Mouse (Mus musculus) CD8-positive naive resting alpha-beta T cell, adult 2 months (primary cell): ENCODE data around the gene Zfp653.
"Not testable (repeated sequence)": the region's sequence is repeated elsewhere in the genome, so short reads cannot be mapped to it uniquely, and the experiment has no call there.

Source experiments
- DNase-seq, 2 experiments: peaks; one replicate each; pipeline ENCODE4 v3.0.0; 2022; ENCODE audit warnings: low read depth in 2 of 2, low spot score in 2 of 2

The Zfp653 gene

DNA sequence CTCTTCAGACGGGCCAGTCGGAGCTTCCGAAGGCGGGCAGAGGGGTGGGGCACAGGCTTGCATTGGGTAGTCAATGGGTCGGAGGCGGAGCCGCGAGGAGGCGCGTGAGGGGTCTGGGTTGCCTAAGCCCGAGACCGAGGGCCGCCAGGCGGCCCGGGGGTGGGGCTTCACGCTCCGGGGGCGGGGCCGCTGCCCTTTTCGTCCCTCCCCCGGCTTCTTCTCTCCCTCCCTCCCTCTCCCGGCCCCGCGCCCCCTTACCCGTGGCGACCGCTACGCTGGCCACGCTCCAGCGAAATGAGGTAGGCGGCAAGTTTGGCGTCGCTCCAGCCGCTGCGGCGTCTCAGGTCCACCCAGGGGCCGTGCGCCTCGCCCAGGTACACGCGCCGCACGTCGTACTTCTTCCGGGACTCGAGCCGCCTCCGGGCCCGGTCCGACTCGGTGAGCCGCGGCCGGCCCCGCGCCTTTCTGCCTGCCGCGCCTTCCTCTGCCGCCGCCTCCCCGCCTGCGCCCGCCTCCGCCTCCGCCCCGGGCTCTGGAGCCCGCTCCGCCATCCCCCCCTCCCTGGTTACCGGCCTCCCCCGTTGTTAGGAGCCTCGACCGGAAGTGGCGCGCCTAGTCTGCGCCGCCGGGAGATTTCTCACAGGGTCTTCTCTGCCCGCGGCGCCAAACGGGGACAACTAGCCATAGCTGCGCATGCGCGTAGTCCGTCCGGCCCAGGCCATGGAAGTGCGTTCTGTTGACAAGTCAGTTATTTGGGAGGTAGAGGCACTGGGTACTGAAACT is at the start of gene Zfp653, which contains the start of gene Gm49318:
Gene Zfp653 (minus strand): TSS at position 586 of the 783 bp plus-strand sequence.
Gene Gm49318 (minus strand): TSS at position 469 of the 783 bp plus-strand sequence.
- DNase-seq = peak; percentile 90 to 93

DNA sequence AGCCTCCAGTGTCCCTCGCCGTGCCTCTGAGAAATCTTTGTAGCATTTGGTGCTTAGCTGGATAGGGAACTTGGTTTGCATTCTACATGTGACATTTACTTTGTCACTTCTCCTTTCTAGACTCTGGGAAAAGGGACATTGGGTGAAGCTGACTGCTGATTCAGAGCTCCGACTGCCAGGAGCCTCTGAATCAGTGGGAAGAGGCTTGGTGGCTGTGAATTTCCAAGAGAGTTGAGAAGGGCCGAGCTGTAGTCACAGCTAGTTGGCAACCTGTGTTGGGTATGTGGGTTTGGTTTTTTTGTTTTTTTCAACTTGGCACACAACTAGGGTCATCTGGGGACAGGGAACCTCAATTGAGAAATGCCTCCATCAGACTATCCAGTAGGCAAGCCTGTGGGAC is 48.4 kb upstream of the Zfp653 start:
- DNase-seq = no peak

DNA sequence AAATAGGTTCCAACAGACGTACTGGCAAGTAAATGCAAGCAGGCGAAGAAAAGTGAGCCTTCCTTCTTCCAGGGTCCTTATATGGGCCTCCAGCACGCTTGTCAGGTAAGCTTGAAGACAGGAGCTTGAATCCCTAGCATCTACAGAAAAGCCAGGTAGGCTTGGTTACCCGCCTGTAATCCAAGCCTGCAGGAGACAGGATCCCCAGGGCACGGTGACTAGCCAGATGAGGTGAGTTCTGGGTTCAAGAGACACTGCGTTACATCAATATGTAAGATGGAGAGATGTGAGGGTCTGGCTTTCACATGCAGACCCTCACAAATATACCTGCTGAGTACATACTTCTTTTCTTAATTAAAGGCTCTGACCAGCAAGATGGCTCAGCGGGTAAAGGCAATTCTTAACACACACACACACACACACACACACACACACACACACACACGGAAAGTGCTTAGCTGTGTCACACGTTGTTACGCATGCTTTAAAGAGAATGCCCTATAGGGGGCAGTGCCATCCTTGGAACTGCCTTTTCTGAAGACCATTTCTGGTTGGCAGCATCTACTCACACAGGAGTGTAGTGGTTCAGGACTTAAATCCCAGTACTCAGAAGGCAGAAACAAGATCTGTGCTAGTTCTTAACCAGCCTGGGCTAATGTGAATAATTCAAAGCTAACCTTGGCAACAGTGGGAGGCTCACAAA is 46.7 kb upstream of the Zfp653 start:
- DNase-seq = peak; percentile 64 to 81

DNA sequence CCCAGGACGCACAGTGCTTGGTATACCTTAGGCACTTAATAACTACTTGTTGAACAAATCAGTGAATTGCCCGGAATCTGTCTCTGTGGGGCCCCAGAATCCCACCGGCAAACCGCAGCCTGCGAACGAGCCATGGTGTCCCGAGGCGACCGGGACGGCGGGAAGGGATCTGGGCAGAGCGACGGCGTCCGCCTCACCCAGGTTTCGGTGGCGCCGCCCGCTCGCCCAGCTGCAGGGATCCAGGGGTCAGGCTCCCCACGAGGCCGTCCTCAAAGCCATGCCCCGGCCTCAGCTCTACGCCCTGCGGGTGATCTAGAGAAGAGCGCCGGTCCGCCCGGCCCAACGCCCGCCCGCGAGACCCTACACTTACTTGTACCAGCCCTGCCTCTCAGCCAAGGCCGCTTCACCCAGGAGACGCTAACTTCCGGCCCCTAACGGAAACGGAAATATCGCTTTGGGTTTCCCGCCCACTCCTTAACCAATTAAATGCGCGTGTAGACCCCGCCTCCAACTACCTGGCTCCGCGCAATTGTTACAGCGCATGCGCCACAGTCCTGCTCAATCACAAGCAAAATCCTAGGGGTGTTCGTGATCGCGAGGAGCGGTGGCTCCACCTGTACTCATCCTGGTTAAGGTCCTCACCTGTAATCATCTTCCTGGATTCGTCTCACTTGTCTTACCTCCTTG is 45.7 kb upstream of the Zfp653 start, which contains the start of gene Elof1:
Gene Elof1 (minus strand): TSS at position 433 of the 687 bp plus-strand sequence.
- peak; percentile 89 to 94 for DNase-seq

DNA sequence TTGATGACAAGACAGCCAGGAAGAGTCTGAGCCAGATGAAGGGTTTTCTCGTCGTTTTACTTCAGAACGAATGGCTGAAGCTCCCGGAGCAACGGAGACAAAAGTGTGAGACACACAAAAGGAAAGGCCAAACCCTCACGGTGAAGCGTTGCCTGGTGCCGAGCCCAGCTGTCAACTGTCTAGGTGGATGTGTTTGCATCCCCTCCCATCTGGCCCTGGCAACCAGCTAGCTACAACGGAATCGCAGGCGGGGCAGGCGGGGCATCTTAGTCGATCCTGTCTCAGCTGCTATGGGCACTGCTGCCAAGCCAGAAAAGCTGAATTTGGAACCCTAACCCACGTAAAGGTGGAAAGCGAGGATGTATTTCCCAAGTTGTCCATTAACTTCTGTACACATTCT is 44.9 kb upstream of the Zfp653 start:
- no peak for DNase-seq

DNA sequence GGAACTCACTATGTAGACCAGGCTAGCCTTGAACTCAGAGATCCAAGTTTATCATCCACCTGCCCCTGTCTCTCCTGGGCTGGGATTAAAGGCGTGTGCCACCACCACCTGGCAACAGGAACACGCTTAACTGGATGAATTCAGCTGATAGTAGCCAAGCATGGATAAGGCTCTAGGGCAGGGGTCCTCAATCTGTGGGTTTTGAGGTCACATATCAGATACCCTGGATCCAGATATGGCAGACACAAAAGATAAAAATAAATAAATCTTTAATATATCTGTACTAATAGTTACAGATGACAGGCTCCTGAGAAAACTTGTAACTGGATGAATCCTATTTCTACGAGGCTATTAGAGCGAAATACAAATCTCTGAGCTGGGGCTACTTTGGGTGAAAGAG is 44.5 kb upstream of the Zfp653 start:
- DNase-seq = no peak

DNA sequence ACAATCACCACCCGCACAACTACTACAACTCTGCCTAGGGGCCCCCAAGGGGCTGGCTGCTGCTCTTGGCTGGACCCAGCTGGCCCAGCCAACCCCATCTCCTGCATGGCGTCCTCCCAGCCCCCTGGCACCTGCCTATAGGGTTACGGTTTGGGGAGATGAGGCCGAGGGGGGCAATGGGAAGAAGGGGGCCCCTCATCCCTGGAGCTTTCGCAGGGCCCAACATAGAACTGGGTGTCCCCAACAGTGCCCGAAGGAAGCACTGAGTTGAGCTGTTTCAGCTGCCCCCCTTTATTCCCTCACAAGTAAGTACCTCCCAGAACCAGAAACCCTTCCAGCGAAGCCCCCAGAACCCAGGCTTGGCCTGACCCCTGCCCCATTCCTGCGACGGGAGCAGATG is 37.0 kb upstream of the Zfp653 start:
- no peak for DNase-seq

DNA sequence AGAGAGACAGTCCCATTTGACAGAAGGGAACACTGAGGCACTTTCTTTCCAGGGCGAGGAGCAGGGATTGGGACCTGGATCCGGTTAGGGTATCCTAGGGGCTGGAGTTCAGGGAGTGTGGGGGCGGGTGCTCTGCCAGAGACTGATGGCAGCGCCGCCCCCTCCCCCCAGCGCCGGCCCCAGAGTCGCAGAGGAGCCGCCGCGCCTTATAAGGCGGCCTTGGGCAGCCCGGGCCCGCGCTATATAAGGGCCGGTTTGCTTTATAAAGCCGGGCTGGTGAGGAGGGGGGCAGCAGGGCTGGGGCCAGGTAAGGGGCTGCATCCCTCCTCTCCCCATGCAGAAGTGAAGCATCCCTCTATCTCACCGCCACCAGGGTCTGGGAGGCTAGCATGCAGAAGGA is 28.7 kb upstream of the Zfp653 start:
- DNase-seq = no peak

DNA sequence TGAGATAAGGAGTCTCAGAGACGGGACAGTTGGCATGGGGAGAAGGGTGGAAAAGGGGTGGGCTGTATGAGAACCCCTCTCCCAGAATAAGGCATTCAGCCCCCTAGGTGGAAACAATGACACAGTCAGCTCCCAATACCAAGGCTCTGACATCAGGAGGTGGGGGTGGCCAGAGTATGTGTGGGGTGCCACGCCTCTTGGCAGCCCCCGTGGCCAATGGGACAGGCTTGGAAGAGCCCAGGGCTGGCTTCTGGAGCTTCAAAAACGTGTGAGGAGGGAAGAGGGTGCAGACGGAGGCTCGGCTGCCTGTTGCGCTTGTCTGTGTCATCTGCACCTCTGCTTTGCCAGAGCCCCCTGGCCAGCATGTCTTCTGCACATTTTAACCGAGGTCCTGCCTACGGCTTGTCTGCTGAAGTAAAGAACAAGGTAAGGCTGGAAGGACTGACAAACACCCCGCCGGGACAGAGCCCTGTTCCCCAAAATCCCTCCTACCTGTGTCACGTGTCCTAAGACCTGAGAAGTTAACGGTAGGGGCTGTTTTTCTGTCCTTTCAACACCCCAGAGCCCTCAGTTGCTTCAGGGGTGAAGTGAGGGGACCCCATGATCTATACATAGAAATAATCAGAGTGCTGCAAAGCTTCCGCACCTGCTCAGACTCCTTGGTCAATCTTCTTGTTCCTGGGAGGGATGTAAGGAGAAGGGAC is 28.0 kb upstream of the Zfp653 start, which contains the start of gene Cnn1:
Gene Cnn1 (plus strand): TSS at position 224 of the 704 bp plus-strand sequence.
- no peak for DNase-seq

DNA sequence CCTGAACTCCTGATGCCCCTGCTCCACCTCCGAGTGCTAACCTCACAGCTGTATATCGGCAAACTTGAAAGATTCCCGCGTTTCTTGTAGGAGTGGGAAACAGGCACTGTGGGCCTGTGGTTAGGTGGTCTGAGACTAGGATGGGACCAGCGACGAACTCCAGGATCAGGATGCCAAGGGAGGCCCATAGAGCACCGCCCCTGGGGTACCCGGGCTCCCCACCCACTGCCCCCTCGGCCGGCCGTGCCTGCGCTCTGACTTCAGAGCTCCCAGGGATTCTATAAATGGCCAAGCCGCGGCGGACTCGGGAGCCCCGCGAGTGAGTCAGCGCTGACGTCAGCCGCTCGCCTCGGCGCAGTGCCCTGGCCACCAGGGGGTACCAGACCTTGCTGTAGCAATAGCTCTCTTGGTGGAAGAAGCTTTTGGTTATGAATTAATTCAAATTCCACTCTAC is 24.7 kb upstream of the Zfp653 start:
- DNase-seq = peak; percentile 77 to 85

DNA sequence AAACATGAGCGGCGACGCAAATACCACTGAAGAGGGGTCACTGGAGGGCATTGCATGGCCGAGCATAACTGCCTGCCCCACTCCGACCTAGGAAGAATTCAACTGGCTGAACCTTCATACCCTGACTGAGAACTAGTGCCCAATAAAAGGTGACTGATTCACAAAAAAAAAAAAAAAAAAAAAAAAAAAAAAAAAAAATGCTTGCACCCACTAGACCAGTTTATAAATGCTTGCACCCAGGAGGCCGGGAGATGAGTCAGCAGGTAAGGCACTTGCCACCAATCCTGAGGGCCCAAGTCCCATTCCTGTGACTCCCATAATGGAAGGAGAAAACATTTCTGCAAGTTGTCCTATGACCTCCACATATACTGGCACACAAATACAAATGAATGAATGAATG is 21.6 kb upstream of the Zfp653 start:
- DNase-seq = no peak

DNA sequence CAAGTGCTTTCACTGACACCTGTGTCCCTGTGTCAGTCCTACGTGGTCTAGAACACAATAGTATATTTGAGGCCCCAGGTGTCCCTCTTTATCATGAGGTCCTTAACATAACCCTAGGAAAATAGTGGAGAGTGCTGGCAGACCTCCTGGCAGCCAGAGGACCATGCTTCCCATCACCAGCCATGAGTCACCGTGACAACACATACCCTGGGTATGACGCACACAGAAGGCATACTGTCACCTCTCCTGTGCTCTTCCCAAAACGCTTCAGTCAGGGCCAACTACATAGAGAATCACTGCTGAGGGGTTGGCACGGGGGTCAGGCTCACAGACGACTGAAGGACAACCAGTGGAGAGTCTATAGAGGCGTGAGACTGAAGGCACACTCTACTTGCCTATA is 18.8 kb upstream of the Zfp653 start:
- DNase-seq = no peak

DNA sequence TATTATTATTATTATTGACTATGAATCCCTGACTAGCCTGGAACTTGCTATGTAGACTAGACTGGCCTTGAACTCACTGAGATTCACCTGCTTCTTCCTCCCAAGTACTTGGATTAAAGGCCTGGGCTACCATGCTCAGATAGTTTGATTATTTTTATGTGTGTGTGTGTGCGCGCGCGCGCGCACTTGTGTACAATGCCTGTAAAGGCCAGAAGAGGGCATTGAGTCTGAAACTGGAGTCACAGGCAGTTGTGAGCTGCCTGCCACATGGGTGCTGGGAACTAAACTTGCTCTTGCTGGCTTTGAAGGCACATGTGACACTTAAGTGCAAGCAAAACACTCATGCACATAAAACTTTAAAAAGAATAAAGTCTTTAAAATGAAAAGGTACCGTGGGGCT is 18.1 kb upstream of the Zfp653 start:
- DNase-seq = no peak

DNA sequence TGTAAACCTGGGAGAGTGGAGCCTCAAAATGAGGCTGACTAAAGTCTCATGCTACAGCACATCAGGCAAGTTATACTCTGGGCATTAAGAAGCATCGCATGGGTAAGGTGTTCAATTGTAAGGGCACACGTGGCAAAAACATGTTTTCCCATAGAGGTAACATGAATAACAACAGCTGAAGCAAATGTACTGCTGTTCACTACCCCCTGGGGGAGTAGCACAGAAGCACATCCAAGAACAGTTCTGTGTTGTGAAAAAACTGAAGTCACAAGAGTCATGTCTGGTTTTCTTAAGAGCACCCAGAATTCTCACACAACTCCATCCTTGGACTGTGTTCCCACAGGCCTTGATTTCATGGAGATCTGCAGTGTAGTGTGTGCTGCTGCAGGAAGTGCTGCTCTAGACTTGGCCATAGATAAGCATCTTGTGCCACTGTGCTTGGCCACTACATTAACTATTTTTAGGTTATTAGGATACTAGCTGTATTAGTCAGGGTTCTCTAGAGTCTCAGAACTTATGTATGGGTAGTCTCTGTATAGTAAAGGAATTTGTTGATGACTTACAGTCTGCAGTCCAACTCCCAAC is 15.9 kb upstream of the Zfp653 start:
- DNase-seq = no peak

DNA sequence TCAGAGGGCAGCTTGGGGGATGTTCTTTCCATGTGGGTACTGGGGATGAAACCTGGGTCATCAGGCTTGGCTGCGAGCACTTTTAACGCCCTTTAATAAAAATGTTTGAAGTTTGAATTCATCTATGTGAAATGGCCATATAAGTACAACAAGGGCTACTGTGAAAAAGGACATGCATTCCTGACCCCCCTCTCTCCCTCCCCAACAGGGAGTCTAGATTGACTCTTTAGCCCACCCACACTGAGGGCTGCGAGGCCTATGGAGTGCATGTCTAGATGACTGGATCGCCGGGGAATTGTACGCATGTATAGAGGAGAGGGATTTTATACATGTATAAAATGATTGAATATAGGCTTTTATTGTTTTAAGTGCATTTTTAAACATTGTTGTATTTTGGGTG is 14.8 kb upstream of the Zfp653 start:
- DNase-seq = no peak

DNA sequence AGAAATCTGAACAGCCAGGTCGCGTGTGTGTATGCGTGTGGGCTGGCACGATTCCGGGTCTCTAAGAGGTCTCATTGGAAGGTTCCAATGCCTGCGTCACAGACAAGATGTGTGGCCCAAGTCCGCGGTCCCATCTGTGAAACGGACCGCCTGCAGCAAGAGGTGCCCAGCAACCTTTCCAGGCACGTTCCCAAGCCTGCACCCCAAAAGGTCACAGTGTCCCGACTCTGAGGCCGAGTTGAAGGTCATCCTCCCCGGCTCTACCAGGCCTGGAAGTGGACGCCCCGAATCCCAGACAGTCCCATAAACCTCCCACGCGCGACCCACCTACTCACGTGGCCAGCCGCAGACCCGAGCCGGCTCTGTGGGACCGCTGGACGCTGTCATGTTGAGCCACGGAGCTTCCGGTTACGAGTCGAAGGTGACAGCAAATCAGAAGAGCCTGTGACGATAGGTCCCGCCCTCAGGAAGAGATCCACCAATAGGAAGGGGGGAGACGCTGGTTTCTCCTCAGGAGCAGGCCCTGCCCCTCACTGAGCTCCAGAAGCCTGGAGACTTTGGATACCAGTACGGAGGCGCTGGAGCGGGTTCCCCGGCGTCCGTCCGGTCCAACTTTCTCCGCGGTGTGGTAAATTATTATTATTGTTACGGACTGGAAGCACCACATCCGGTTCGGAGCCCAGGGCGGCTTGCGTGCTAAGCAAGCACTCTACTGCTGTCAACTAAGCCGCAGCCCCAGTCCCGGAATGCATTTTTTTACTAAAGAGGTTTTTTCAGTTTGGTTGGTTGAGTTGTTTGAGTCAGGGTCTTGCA is 14.1 kb upstream of the Zfp653 start, which contains the start of gene Ecsit:
Gene Ecsit (minus strand): TSS at position 417 of the 813 bp plus-strand sequence.
- peak; percentile 77 to 88 for DNase-seq

DNA sequence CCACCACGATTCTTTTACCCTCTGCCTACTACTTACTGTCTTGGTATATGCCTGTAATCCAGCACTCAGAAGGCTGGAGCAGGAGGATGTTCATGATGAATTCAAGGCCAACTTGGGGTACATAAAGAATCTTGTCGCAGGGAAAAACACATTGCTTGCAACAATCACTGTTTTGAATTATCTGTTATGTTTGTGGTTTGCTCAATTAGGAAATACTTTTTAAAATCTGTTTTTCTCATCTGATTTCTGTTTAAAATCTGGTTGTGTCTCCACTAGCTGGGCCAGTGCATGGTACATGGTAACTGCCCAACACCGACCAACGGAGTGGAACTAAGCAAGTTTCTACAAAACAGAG is 13.5 kb upstream of the Zfp653 start:
- no peak for DNase-seq

DNA sequence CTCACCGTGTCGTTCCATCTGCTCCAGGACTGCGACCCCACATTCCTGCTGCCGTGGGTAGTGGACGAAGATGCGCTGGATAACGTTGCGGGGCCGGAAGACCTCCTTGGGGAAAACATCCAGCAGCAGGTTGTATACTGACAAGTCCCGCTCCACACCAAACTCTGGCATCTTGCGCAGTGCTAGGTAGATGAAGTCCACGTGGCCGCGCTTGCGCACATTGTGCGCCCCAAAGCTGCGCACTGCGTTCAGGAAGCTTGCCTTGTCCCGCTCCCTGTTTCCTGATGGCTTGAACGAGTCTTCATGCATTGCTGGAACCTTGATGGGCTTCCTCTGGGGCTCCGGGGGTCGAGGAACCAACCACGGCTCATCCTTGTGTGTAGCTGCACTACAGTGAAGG is 5.0 kb upstream of the Zfp653 start:
- DNase-seq = no peak

DNA sequence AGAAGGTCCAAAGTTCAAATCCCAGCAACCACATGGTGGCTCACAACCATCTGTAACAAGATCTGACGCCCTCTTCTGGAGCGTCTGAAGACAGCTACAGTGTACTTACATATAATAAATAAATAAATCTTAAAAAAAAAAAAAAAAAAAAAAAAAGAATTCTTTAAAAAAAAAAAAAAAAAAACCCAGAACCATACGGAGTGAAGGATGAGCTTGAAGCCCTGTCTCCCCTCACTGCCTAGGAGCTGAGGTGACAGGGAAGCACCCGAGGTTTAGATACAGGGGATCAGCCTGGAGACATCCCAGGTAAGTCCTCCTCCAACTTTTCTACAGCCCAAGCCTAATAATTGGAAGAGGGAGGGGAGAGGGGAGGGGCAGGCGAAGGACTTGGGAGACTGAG is 4.6 kb upstream of the Zfp653 start:
- not testable (repeated sequence) for DNase-seq

DNA sequence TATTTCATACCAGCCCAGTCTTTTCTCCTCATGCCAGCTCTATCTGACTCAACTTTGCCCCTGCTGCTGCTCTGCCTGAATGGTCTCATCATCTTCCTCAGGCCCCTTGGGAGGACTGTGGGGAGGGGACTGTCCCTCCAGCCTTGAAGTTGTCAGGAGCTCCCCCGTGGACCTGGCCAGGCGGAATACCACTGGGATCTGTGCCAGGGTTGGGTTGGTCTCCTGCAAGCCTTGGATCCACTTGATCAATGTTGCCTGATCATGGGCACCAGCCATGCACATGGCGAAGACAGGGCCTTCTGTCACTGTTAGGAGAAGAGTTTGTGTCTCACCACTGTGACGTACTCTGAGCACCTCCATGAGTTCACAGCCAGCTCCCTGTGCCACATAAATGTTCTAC is 1.1 kb upstream of the Zfp653 start:
- no peak for DNase-seq
